Mouse (Mus musculus) kidney, adult 2 months (tissue): ENCODE measurements at regions not wholly inside any gene's neighbourhood (a gene's known extent, or its start where the extent isn't known, plus 50 kb on each side); places are given as distances from the start of the nearest gene placed in this dataset.
A peak's percentile ranks its signal among the peaks of the same experiment; 100 is the strongest.

Experiments used
- DNase-seq: peaks from one replicate; pipeline ENCODE4 v3.0.0; 2021
- H3K27ac ChIP-seq: fragments of 200-500 bp; 2 replicates; pipeline ENCODE4 v1.5.1; 2012; ENCODE audit warnings: low read depth, low read length, control low read depth, inconsistent platforms; ENCODE audit not compliant: insufficient read depth
- H3K27me3 ChIP-seq: fragments of 200-500 bp; replicated peaks from 2 replicates; pipeline ENCODE4 v1.6.1; 2012; ENCODE audit warnings: mild to moderate bottlenecking, moderate library complexity, low read length, inconsistent platforms; ENCODE audit not compliant: control insufficient read depth, insufficient read depth
- H3K36me3 ChIP-seq: fragments of 200-500 bp; 2 replicates; pipeline ENCODE4 v1.6.1; 2012; ENCODE audit warnings: mild to moderate bottlenecking, moderate library complexity, low read length, inconsistent platforms; ENCODE audit not compliant: control insufficient read depth, insufficient read depth
- H3K4me1 ChIP-seq: fragments of 200-500 bp; 2 replicates; pipeline ENCODE4 v1.6.1; 2011; ENCODE audit warnings: low read length; ENCODE audit not compliant: control insufficient read depth, insufficient read depth
- H3K4me3 ChIP-seq: fragments of 200-500 bp; 2 replicates; pipeline ENCODE4 v1.5.1; 2011; ENCODE audit warnings: mild to moderate bottlenecking, low read depth, low read length, control low read depth; ENCODE audit not compliant: insufficient read depth
- CTCF ChIP-seq: fragments of 200-500 bp; conservative IDR thresholded peaks from 2 replicates; pipeline ENCODE4 v1.5.1; 2011; ENCODE audit warnings: low read depth, mild to moderate bottlenecking, control low read depth, low read length, moderate library complexity, mixed read lengths; ENCODE audit not compliant: insufficient read depth, insufficient read length
- POLR2A ChIP-seq: fragments of 200-500 bp; IDR thresholded peaks from one replicate; pipeline ENCODE4 v1.6.1; 2011; ENCODE audit warnings: low read depth, low read length, control low read depth
- WGBS: fragments of 180-500 bp; shearing (Covaris S2); methylation state at CpG from one replicate; pipeline ENCODE4 v1.1.7; 2018; 5-methylcytosine and 5-hydroxymethylcytosine counted together

DNA sequence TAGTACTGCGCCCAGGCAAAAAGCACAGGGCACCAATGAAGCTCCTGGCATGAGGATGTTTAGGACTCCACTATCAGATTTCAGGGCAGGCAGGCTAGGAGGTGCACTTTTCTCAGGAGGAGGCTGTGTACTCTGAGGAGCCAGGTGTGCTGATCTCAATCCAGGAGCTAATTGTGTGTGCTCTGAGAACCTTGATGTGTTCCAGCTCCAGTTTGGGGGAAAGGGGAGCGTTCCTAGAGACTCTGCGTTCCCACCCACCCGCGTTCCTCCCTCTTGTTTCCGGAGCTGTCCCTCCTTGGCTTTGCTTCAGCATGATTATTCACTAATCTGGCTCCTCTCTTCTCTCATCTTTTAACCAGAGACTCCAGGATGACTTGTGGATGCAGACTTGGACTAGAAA is 195.2 kb downstream of the Icos start:
- TF ChIP-seq CTCF = no peak
- no peak for TF ChIP-seq POLR2A
- WGBS = 73% methylated on average over 6 of the region's 6 CpGs
- no peak for DNase-seq
- H3K4me1 ChIP-seq = no peaks in the 10 kb centered on the region
- H3K4me3 ChIP-seq = no peak overlapping the region
- H3K27me3 ChIP-seq = no peaks in the 10 kb centered on the region
- no peak overlapping the region for H3K27ac ChIP-seq
- no peaks in the 10 kb centered on the region for H3K36me3 ChIP-seq

DNA sequence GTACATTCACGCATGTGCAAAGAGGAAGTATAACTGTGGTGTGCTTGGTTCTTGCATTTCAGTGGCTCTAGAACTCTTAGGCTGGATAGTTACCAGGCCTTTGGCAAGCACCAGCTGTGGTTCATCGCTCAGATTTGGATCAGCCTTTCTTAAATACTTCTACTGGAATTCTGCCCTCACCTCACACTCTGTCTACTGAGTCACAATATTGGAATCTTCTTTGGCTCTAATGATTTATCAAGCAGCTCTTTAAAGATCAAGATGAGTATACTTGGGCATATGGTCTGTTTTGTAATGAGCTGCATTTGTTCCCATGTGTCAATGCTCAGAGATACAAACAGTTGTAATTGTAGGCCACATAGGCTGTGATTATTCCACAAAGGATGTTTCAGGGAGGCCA is 197.5 kb downstream of the Icos start:
- Histone ChIP-seq H3K4me1 (no peaks in the 10 kb centered on the region), H3K27ac (no peak overlapping the region), H3K4me3 (no peak overlapping the region), H3K27me3 (no peaks in the 10 kb centered on the region), H3K36me3 (no peaks in the 10 kb centered on the region)
- TF ChIP-seq CTCF (no peak), POLR2A (no peak)
- DNase-seq = no peak
- WGBS = 86% methylated on average over 2 of the region's 2 CpGs

DNA sequence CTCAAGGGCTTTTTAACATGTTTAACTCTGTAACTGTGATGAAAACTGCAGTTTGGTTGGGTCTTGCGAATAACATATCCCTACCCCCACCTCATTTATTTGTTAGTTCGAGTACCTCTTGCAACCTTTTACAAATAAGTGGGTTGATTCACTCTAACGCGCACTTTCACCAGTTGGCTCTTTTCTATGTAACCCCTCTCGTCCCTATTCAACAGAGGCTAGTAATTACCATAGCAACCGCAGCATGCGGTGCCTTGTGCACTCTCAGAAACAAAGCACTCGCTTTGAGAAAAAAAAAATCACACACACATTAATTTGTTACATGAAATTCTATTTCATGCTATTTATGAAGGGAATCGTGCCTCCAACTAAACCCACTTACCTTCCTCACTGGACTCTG is 201.7 kb downstream of the Icos start:
- H3K4me1 ChIP-seq = peaks cover 4% of the 10 kb centered on the region; the same call in 1 of the 2 replicates
- no peak overlapping the region for H3K27ac ChIP-seq
- no peak for DNase-seq
- no peak for TF ChIP-seq CTCF
- no peak for TF ChIP-seq POLR2A
- no peaks in the 10 kb centered on the region for H3K36me3 ChIP-seq
- no peak overlapping the region for H3K4me3 ChIP-seq
- WGBS = 85% methylated on average over 9 of the region's 9 CpGs
- no peaks in the 10 kb centered on the region for H3K27me3 ChIP-seq

DNA sequence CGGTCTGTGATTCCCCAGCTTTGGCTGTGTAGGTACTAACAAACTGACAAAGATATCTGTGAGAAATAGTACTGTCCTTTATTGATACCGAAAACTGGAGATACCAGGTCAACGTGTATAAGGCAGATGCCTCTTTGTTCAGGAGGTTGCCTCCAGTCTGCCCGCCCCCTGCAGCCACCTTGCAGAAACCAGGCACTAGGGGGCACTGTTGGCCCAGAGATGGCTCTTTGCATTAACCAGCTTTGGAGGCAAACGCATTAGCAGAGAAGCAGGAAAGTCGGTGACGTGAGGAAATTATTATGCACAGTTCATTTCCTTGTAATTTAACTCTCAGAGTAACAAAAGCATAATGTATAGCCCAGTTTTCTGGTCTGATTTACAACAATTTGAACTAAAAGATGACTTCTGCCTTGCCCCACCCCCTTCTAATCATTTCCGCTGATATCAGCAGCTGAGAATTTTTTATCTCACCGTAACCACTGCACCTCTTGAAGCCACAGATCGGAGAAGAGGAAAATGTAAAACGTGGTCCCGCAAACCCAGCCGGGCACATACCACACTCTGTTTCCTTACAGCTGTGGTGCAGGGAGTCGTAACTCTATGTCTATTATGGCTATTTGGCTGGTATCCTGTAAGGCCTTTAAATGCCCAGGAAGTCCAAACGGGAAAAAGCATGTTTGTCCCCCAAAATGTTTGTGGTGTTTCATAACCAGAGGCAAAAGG is 203.5 kb downstream of the Icos start:
- peak; percentile 89 for DNase-seq
- WGBS = 13% methylated on average over 15 of the region's 15 CpGs
- Histone ChIP-seq H3K27me3 (no peaks in the 10 kb centered on the region), H3K4me3 (peak overlapping the region; percentile 38), H3K36me3 (no peaks in the 10 kb centered on the region), H3K27ac (no peak overlapping the region), H3K4me1 (peaks cover 4% of the 10 kb centered on the region; the same call in 1 of the 2 replicates)
- TF ChIP-seq CTCF = peak; percentile 96
- no peak for TF ChIP-seq POLR2A

DNA sequence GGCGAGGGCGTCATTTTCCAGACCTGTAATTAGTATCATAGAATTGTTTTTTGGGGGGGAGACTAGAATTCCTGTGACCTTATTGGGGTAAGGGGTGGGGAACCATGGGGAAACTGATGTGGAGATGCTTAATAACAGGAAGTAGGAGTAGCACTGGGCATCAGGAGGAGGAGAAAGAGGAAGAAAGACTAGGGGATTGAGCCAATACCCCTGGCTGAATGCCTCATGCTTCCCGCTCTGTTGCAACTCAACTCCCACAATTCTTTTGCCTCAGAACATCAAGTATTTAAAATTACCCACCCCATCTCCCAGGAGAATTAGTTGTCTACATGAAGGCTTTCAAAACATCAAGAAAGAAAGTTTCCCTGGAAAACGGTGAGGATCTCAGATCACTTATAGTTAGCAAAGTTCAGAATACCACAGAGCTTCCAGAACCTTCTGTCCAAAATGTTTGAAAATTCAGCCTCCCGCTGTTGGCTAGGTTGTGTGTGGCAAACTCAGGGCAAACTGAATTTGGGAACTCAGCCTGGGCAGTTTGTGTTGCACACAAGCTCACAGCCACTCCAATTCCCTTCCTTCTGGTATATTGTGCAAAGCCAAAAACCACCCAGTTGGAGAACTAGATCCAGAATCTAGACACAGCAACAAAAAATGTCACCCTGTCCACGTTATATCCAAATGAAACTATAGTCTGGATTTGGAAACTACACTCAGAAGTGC is 209.8 kb downstream of the Icos start:
- WGBS = 85% methylated on average over 6 of the region's 6 CpGs
- Histone ChIP-seq H3K36me3 (no peaks in the 10 kb centered on the region), H3K4me1 (no peaks in the 10 kb centered on the region), H3K27me3 (no peaks in the 10 kb centered on the region), H3K27ac (no peak overlapping the region), H3K4me3 (no peak overlapping the region)
- no peak for TF ChIP-seq CTCF
- no peak for TF ChIP-seq POLR2A
- no peak for DNase-seq

DNA sequence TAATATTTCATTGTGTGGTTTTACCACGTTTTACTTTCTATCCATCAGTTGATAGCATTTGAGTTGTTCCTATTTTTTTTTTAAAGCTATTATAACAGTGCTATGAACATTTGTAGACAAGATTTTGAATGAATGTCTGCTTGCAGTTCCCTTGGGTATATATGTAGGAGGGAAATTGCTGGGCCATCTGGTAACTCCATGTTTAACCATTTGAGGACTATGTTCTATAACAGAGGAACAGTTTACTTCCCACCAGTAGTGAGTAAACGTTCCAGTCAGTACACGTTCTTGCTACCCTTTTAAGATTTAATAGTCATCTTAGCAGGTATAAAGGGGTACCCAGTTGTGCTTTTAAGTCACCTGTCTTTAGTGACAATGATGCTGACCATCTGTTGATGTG is 213.2 kb downstream of the Icos start:
- DNase-seq = no peak
- Histone ChIP-seq H3K36me3 (no peaks in the 10 kb centered on the region), H3K27me3 (no peaks in the 10 kb centered on the region), H3K4me3 (no peak overlapping the region), H3K27ac (no peak overlapping the region), H3K4me1 (no peaks in the 10 kb centered on the region)
- TF ChIP-seq CTCF (no peak), POLR2A (no peak)
- WGBS = 82% methylated on average over 3 of the region's 3 CpGs

DNA sequence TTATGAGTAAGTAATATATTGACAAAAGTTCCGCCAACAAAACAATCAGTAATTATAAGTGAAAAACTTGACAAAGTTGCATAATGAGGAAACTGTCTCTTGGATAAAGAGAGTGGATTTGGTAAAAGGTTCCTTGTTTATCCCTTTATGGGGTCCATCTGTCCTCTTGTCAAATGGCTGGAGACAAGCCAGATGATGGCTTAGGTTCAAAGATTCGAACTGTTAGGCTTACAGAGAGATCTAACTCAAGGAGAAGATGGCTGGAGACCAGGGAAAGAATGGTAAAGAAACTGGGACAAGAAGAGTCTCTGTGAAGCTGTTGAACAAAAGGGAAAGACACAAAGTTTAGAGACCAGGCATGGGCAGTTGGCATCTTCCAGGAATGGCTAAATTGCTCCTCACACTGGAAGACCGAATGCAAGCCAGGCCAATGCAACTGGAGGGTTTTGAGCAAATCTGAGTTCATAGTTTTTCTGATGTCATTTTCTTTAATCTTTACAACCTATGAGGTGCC is 220.9 kb downstream of the Icos start:
- H3K27ac ChIP-seq = no peak overlapping the region
- no peak overlapping the region for H3K4me3 ChIP-seq
- DNase-seq = no peak
- WGBS = 88% methylated on average over 3 of the region's 3 CpGs
- TF ChIP-seq CTCF (no peak), POLR2A (no peak)
- H3K36me3 ChIP-seq = no peaks in the 10 kb centered on the region
- no peaks in the 10 kb centered on the region for H3K27me3 ChIP-seq
- no peaks in the 10 kb centered on the region for H3K4me1 ChIP-seq
